Mouse (Mus musculus) ES-E14 (cell line): ENCODE data around the gene Ston2. TPM values are rescaled to one million over a fixed set of nuclear protein-coding genes. Genes with fewer than 3 reads are reported as not detected.

Source experiments
- DNase-seq: peaks from one replicate; pipeline ENCODE4 v3.0.0-alpha.2; 2013; ENCODE audit warnings: low read depth, low spot score
- H3K27ac ChIP-seq: 2 replicates; pipeline ENCODE4 v1.5.1; 2012; ENCODE audit warnings: low read depth, mild to moderate bottlenecking, low read length, moderate library complexity, mixed read lengths; ENCODE audit not compliant: poor library complexity, insufficient read depth, severe bottlenecking
- H3K36me3 ChIP-seq: 2 replicates; pipeline ENCODE4 v1.6.1; 2012; ENCODE audit warnings: mild to moderate bottlenecking, low read length, moderate library complexity, mixed read lengths; ENCODE audit not compliant: control insufficient read depth, poor library complexity, insufficient read depth, severe bottlenecking
- H3K4me1 ChIP-seq, 2 experiments: fragments of 150-350 bp in 1 of 2; sonication (generic) in 1 of 2; 2 replicates each; pipeline ENCODE4 v1.6.1; 2012; ENCODE audit warnings: low read length in 2 of 2, mild to moderate bottlenecking in 1 of 2, mixed read lengths in 1 of 2; ENCODE audit not compliant: control insufficient read depth in 2 of 2, insufficient read depth in 2 of 2, poor library complexity in 1 of 2
- H3K4me3 ChIP-seq, 2 experiments: fragments of 150-350 bp in 1 of 2; sonication (generic) in 1 of 2; 2 replicates each; pipeline ENCODE4 v1.5.1; 2012; ENCODE audit warnings: low read length in 2 of 2, low read depth in 1 of 2, mild to moderate bottlenecking in 1 of 2, mixed read lengths in 1 of 2; ENCODE audit not compliant: insufficient read depth in 1 of 2, poor library complexity in 1 of 2, severe bottlenecking in 1 of 2
- H3K9ac ChIP-seq: 2 replicates; pipeline ENCODE4 v1.6.1; 2012; ENCODE audit warnings: low read depth, mild to moderate bottlenecking, low read length, mixed read lengths; ENCODE audit not compliant: poor library complexity, insufficient read depth, severe bottlenecking
- H3K9me3 ChIP-seq: fragments of 150-350 bp; sonication (generic); 2 replicates; pipeline ENCODE4 v1.6.1; 2012; ENCODE audit warnings: low read depth, mild to moderate bottlenecking, low read length; ENCODE audit not compliant: control insufficient read depth, insufficient read depth
- CHD2 ChIP-seq: IDR thresholded peaks from 2 replicates; pipeline ENCODE4 v1.6.1; 2014; ENCODE audit warnings: mild to moderate bottlenecking, low read depth, low read length, inconsistent platforms
- HCFC1 ChIP-seq: IDR thresholded peaks from 2 replicates; pipeline ENCODE4 v1.6.1; 2012; ENCODE audit warnings: low read length, inconsistent platforms, borderline replicate concordance; ENCODE audit not compliant: insufficient read depth
- MAFK ChIP-seq: IDR thresholded peaks from 2 replicates; pipeline ENCODE4 v1.6.1; 2014; ENCODE audit warnings: mild to moderate bottlenecking, low read depth, low read length, inconsistent platforms; ENCODE audit not compliant: insufficient read depth
- ZC3H11A ChIP-seq: IDR thresholded peaks from 2 replicates; pipeline ENCODE4 v1.6.1; 2012; ENCODE audit warnings: low read depth, mild to moderate bottlenecking, inconsistent platforms, low read length, borderline replicate concordance
- ZNF384 ChIP-seq: IDR thresholded peaks from 2 replicates; pipeline ENCODE4 v1.6.1; 2012; ENCODE audit warnings: low read depth, low read length, inconsistent platforms
- in situ Hi-C, 2 experiments: fragments of 600-800 bp; cut with MboI; formaldehyde crosslinking; loops; one replicate each; pipeline ENCODE4 v1.15.1; 2025; ENCODE audit warnings: low sequenced_read_pairs in 2 of 2, inconsistent platforms in 1 of 2; ENCODE audit not compliant: unreplicated experiment in 2 of 2
- total RNA-seq: library from RNA; depleted of rRNA; stranded (reverse); fragments of 300-350 nt; gene quantifications from 2 replicates; pipeline ENCODE4 v1.2.3, GENCODE M21; 2012

Ston2 gene
- total RNA-seq, 1 experiment, result 11.7 TPM

- peaks cover 0 to 8% of the 10 kb centered on the region in 2 experiments; a peak in 2 of 4 replicates for H3K4me1 ChIP-seq
- H3K4me3 ChIP-seq, result no peak overlapping the region
- H3K9me3 ChIP-seq, result no peaks in the 10 kb centered on the region
- no peak for DNase-seq
- no peak for TF ChIP-seq MAFK
- TF ChIP-seq CHD2, result no peak
- TF ChIP-seq HCFC1, result no peak
- no peak for TF ChIP-seq ZNF384
- no peak for TF ChIP-seq ZC3H11A
- no peak overlapping the region for H3K27ac ChIP-seq
- H3K36me3 ChIP-seq, result no peaks in the 10 kb centered on the region; the same call in 1 of the 2 replicates
- in situ Hi-C loops, result no loop called here
- no peak overlapping the region for H3K9ac ChIP-seq
Observed at GRCm38 (mm10) chr12:91764471-91764870, 23.7 kb downstream of the Ston2 start.

DNA sequence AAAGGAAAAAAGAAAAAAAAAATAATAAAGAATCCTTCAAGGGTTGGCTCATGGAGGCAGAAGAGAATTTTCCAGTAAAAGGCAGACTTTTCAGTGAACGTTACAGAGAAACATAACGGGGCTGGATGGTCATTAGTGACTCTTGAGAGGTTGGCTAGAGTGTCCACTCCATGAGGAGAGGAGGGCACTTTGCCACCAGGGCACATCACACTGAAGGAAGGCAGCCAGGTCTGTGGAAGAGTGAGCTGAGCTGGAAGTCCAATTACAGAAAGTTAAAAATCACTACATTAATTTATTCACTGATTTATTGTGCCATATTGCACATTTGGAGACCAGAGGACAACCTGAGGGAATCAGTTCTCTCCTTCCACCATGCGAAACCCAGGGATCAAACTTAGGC is 28.4 kb downstream of the Ston2 start:
- TF ChIP-seq ZC3H11A (no peak), MAFK (no peak), ZNF384 (no peak)
- H3K9ac ChIP-seq, result no peak overlapping the region
- H3K27ac ChIP-seq, result no peak overlapping the region
- no peak for DNase-seq
- H3K4me1 ChIP-seq, result peaks cover 0 to 5% of the 10 kb centered on the region in 2 experiments; a peak in 1 of 4 replicates
- no peaks in the 10 kb centered on the region for H3K36me3 ChIP-seq
- no peak overlapping the region for H3K4me3 ChIP-seq
- in situ Hi-C loops, result no loop called here
- no peaks in the 10 kb centered on the region for H3K9me3 ChIP-seq

DNA sequence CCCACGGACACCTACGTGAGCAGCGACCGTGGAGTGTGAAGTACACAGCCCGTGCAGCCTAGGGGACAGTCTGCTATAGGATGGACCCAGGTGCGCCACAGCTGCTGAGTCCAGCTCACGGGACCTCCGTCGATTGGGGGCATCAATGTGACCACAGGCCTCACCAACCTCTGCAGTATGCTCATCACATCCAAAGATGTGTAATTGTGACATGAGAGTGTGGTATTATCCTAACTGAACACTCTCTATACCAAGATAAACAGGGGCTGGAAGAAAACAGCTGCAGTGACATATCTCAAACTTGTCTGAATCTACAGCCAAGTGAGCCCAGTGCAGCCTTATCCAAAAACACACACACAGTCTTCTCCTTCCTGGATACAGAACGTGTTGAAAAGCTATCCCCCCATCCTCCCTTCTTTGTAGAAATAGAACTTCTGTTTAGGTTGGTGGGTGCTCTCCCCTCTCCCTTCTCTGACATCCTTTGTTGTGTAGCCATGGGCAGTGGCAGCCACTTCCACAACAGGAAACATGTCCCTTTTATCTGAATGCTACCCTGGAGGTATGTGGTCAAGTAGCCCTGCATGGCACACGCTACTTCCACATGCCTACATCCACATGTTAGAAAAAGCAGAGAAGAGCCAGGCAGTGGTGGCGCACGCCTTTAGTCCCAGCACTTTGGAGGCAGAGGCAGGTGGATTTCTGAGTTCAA is 30.2 kb downstream of the Ston2 start:
- H3K4me3 ChIP-seq, result no peak overlapping the region
- H3K9ac ChIP-seq, result no peak overlapping the region
- in situ Hi-C loops, result no loop called here
- no peak for DNase-seq
- peaks cover 0 to 2% of the 10 kb centered on the region in 2 experiments; a peak in 1 of 4 replicates for H3K4me1 ChIP-seq
- TF ChIP-seq MAFK, result no peak
- no peak for TF ChIP-seq HCFC1
- no peak for TF ChIP-seq CHD2
- no peak for TF ChIP-seq ZNF384
- no peak for TF ChIP-seq ZC3H11A
- no peaks in the 10 kb centered on the region for H3K36me3 ChIP-seq
- no peak overlapping the region for H3K27ac ChIP-seq
- H3K9me3 ChIP-seq, result no peaks in the 10 kb centered on the region

GRCm38 (mm10) chr12:91756562-91757166 is 31.5 kb downstream of the Ston2 start:
- H3K4me3 ChIP-seq, result no peak overlapping the region
- no peak overlapping the region for H3K27ac ChIP-seq
- no peak for DNase-seq
- no peaks in the 10 kb centered on the region for H3K9me3 ChIP-seq
- no peak overlapping the region for H3K9ac ChIP-seq
- in situ Hi-C loops, result no loop called here
- H3K4me1 ChIP-seq, result peaks cover 0 to 6% of the 10 kb centered on the region in 2 experiments; a peak in 2 of 4 replicates
- no peak for TF ChIP-seq ZNF384
- TF ChIP-seq MAFK, result no peak
- no peak for TF ChIP-seq ZC3H11A
- no peak for TF ChIP-seq CHD2
- H3K36me3 ChIP-seq, result no peaks in the 10 kb centered on the region

GRCm38 (mm10) chr12:91754606-91755005 is 33.6 kb downstream of the Ston2 start:
- H3K36me3 ChIP-seq, result no peaks in the 10 kb centered on the region
- DNase-seq, result no peak
- no peak overlapping the region for H3K27ac ChIP-seq
- no peaks in the 10 kb centered on the region for H3K9me3 ChIP-seq
- H3K4me3 ChIP-seq, result no peak overlapping the region
- TF ChIP-seq HCFC1 (no peak), MAFK (no peak), ZNF384 (no peak), CHD2 (no peak), ZC3H11A (no peak)
- no peak overlapping the region for H3K9ac ChIP-seq
- in situ Hi-C loops, result no loop called here
- H3K4me1 ChIP-seq, result peaks cover 0 to 6% of the 10 kb centered on the region in 2 experiments; a peak in 2 of 4 replicates
